Mouse (Mus musculus): Measurements from ENCODE around the gene Lrwd1. TPM values are rescaled to one million over a fixed set of nuclear protein-coding genes. Genes with fewer than 3 reads are reported as not detected.

Lrwd1 gene
- total RNA-seq, 2 experiments from 2014 or later = 15.7 to 16.9 TPM

GRCm38 (mm10) chr5:136078136-136078535, 57.7 kb downstream of the Lrwd1 start:
- no peak for DNase-seq (ENCODE audit: low spot score in 2 of 2)
- no peak overlapping the region for H3K4me3 ChIP-seq
- no peak overlapping the region for H3K27ac ChIP-seq
- no peak for TF ChIP-seq CTCF (conservative IDR thresholded peaks at IDR 0.05)

- no peak overlapping the region for H3K4me3 ChIP-seq
- no peak for DNase-seq (ENCODE audit: low spot score in 2 of 2)
- TF ChIP-seq CTCF (conservative IDR thresholded peaks at IDR 0.05) = no peak
- no peak overlapping the region for H3K27ac ChIP-seq
Measured at GRCm38 (mm10) chr5:136077001-136077550, 58.8 kb downstream of the Lrwd1 start.

GRCm38 (mm10) chr5:136076284-136076683, 59.6 kb downstream of the Lrwd1 start:
- no peak for DNase-seq (ENCODE audit: low spot score in 2 of 2)
- TF ChIP-seq CTCF (conservative IDR thresholded peaks at IDR 0.05) = no peak
- H3K4me3 ChIP-seq = no peak overlapping the region
- H3K27ac ChIP-seq = no peak overlapping the region

- no peak for TF ChIP-seq CTCF (conservative IDR thresholded peaks at IDR 0.05)
- no peak for DNase-seq (ENCODE audit: low spot score in 2 of 2)
- H3K4me3 ChIP-seq = no peak overlapping the region
Measured at GRCm38 (mm10) chr5:136075076-136075475, 60.8 kb downstream of the Lrwd1 start.

GRCm38 (mm10) chr5:136073526-136073925, 62.3 kb downstream of the Lrwd1 start:
- TF ChIP-seq CTCF (conservative IDR thresholded peaks at IDR 0.05) = no peak
- no peak for DNase-seq (ENCODE audit: low spot score in 2 of 2)
- no peak overlapping the region for H3K4me3 ChIP-seq

More at GRCm38 (mm10) chr5:136075076-136075475, 60.8 kb downstream of the Lrwd1 start:
- no peak overlapping the region for H3K27ac ChIP-seq

GRCm38 (mm10) chr5:136073051-136073450, 62.8 kb downstream of the Lrwd1 start:
- Histone ChIP-seq H3K27ac (no peak overlapping the region), H3K4me3 (no peak overlapping the region)
- no peak for TF ChIP-seq CTCF (conservative IDR thresholded peaks at IDR 0.05)
- no peak for DNase-seq (ENCODE audit: low spot score in 2 of 2)

More at GRCm38 (mm10) chr5:136073526-136073925, 62.3 kb downstream of the Lrwd1 start:
- H3K27ac ChIP-seq = no peak overlapping the region

Small RNAs within 50 kb of the gene (microRNA-seq; reads per million reads assigned to microRNA genes)
- gene Mir7035 = 0.74 to 0.96 reads per million in 2 experiments

Other genes with a start within 250 kb of the Lrwd1 start
- gene Hspb1, start 248.2 kb downstream of the Lrwd1 start, total RNA-seq (2021) = 10 to 100 TPM; 15.4 to 16.8 TPM
- gene Ywhag, start 201.5 kb downstream of the Lrwd1 start, total RNA-seq (2021) = 1,000 to 10,000 TPM; 1,218 to 1,292 TPM
- 1 to 10 TPM; 1.4 to 1.9 TPM for gene Ssc4d, start 161.5 kb downstream of the Lrwd1 start, total RNA-seq (2021)
- gene Zp3, start 156.0 kb downstream of the Lrwd1 start, total RNA-seq (2021) = not detected
- 1 to 10 TPM; 8.0 to 8.3 TPM for gene Dtx2, start 141.3 kb downstream of the Lrwd1 start, total RNA-seq (2021)
- not detected for gene Upk3b, start 97.6 kb downstream of the Lrwd1 start, total RNA-seq (2021)
- gene Upk3bl, start 81.6 kb downstream of the Lrwd1 start, total RNA-seq (2021) = not detected
- 1 to 10 TPM; 2.9 to 4.2 TPM for gene Rasa4, start 52.2 kb downstream of the Lrwd1 start, total RNA-seq (2021)
- 10 to 100 TPM; 67.6 to 77.3 TPM for gene Polr2j, start 19.4 kb downstream of the Lrwd1 start, total RNA-seq (2021)
- 10 to 100 TPM; 10.1 to 11.6 TPM for gene Alkbh4, start 72 bp upstream of the Lrwd1 start, total RNA-seq (2021)
- 100 to 1,000 TPM; 148 to 150 TPM for gene Orai2, start 34.6 kb upstream of the Lrwd1 start, total RNA-seq (2021)
- 10 to 100 TPM; 31.8 to 35.6 TPM for gene Prkrip1, start 62.9 kb upstream of the Lrwd1 start, total RNA-seq (2021)
- 1 to 10 TPM; 4.5 to 4.6 TPM for gene Sh2b2, start 110.5 kb upstream of the Lrwd1 start, total RNA-seq (2021)

All from layer of hippocampus, adult 2 months (tissue).